Mouse (Mus musculus): ENCODE measurements at regions not wholly inside any gene's neighbourhood (a gene's known extent, or its start where the extent isn't known, plus 50 kb on each side); places are given as distances from the start of the nearest gene placed in this dataset.

- DNase-seq = no peak
Observed at GRCm38 (mm10) chr9:101439856-101440255, 188.3 kb upstream of the Ppp2r3a start.

DNA sequence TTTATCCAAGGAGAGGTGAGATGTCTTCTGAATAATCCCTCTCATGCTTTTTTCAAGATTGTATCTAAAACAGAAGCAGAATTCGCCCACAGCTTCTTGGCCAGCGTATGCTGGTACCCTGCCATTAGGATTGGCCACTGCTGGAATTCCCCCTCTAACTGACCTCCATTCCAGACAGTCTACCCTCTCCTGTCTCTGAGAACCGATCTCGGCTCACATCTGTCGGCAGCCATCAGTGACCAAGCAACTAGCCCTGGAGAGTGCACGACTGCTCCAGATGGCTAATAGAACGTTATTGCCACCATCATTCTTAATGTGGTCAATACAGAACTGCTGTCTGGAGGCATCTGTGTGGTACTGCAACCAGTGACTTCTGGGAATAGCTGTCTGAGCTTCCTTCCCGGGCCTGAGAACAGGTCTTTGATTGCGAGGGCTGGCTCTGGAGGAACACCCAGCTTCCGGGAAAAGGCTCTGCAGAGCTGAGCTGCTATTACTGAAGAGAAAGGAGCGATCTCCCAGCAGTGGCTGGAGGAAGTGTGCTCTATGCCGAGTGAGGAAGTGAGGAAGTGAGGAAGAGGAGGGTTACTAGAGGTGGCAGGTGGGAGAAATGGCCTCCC is 187.1 kb upstream of the Ppp2r3a start:
- DNase-seq = no peak

- DNase-seq = no peak
Observed at GRCm38 (mm10) chr9:101424974-101425670, 173.5 kb upstream of the Ppp2r3a start.

GRCm38 (mm10) chr9:101423041-101423440 is 171.4 kb upstream of the Ppp2r3a start:
- DNase-seq = no peak

DNA sequence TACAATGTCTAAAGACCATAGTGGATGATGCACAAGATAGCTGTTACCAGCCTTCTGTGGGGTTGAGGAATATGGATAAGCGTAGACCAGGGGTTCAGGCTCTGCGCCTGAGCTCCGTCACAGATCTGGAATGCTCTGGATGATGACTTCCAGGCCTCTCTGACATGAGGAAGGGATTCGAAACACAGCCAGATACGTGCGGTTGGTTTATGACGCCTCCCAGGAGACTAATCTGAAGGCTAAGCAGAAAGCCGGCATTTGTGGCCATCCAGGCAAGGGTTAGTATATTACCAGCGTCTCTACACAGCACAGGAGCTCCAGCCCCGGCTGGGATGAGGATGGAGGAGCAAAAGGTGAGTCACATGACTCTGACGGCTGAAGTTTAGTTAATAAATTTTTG is 170.4 kb upstream of the Ppp2r3a start:
- no peak for DNase-seq

GRCm38 (mm10) chr9:101421136-101421535 is 169.5 kb upstream of the Ppp2r3a start:
- no peak for DNase-seq

DNA sequence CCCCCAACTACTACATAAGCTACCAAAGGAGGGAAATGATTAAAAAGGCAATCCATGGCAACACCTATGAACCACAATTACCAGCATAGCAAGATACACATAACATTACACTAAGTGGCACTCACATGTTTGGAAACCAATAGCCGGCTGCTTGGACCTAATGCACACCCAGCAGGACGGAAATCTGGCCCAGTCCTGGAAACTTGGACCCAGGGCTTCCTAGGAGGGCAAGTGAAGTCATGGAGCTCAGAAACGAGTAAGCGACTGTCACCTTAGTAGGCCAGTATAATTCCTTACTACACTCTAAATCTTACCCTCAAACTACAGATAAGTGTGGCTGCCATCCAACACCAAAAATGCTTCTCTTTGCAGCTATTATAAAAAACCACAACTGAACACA is 168.6 kb upstream of the Ppp2r3a start:
- no peak for DNase-seq

- no peak for DNase-seq
Observed at GRCm38 (mm10) chr9:101417660-101418059, 166.1 kb upstream of the Ppp2r3a start.

DNA sequence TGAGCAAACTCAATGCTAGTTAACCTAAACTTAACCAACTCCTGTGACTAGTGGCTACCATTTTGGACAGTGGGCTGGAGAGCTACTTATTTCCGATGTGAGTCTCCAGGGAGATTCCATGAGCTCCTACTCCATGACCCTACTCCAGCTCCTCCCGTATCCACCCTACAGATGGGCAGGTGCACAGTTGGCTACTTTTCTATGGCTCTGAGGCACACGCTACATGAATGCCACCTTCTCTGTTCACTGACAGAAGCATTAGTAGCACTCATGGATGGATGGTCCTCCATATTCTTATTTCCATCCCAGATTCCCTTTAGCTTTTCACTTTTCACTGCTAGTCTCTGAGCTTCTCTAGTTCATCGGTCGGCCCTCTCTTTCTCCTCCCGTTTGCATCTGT is 164.7 kb upstream of the Ppp2r3a start:
- DNase-seq = no peak

- DNase-seq = no peak
Observed at GRCm38 (mm10) chr9:101413071-101413633, 161.6 kb upstream of the Ppp2r3a start.

DNA sequence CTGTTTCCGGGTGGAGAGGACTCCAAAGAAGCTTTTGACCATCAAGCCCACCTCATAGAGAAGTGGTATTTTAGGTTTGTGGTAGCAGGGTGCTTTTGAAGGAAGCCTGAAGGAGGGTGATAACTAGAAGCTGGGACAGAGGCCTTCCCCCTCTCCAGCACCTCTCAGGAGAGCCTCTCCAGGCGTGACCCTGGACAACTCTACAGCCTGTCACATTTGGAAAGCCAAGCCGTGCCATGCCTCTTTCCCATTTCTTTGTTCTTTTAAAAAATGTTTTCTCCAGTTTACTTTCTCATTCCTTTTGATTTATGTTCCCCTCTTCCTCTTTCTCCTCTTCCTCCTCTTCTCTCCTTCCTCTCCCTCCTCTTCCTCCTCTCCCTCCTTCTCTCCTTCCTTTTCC is 160.4 kb upstream of the Ppp2r3a start:
- DNase-seq = no peak

GRCm38 (mm10) chr9:101411532-101411880 is 159.9 kb upstream of the Ppp2r3a start:
- DNase-seq = no peak

- no peak for DNase-seq
Observed at GRCm38 (mm10) chr9:101410783-101411531, 159.4 kb upstream of the Ppp2r3a start.

- no peak for DNase-seq
Observed at GRCm38 (mm10) chr9:101410348-101410747, 158.8 kb upstream of the Ppp2r3a start.

DNA sequence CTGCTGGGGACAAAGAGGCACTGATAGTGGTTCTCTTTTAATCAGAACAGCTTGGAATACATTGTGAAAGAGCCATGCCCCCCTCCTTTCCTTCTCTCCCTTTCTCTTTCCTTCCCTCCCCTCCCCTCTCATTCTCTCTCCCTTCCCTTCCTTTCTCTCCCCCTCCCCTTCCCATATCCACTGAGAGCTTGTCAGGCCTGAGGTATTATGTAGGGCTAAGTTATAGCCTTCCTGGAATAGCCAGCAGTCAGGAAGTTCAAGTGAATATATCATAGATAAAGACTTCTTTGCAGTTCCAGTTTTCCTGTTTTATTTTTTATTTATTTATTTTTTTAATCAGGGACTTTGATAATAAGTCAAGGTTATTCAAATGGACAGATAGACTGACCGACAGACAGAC is 156.5 kb upstream of the Ppp2r3a start:
- no peak for DNase-seq

- DNase-seq = no peak
Observed at GRCm38 (mm10) chr9:101407141-101407540, 155.5 kb upstream of the Ppp2r3a start.

DNA sequence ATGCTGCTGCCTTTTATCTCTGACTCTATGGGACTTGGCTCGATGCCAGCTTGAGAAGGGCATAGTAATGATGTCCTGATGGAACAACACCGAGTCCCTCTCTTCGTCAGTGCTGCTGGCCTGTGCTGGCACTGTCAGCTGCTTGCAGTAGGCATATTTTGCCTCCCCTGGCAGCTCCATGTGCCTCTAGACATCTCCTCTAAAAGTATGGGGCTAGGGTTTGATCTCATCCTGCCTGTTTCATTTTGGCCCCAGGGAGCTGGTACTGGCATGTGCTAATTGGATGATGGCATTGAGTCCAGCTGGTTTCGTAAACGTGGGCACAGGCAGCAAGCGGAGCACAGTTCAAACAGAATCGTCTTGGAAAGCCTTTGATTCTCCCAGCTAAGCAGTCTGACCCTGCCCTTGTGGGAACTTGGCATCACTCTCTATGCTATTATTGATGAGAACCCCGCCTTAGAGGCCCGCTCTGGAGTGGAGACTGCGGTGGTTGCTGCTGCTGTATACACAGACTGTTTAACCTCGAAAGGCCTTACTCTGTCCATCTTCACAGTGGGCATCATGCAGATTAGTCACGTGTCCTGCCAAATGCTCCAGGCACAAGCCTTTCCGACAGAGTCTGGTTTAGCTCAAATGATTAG is 153.0 kb upstream of the Ppp2r3a start:
- DNase-seq = no peak

DNA sequence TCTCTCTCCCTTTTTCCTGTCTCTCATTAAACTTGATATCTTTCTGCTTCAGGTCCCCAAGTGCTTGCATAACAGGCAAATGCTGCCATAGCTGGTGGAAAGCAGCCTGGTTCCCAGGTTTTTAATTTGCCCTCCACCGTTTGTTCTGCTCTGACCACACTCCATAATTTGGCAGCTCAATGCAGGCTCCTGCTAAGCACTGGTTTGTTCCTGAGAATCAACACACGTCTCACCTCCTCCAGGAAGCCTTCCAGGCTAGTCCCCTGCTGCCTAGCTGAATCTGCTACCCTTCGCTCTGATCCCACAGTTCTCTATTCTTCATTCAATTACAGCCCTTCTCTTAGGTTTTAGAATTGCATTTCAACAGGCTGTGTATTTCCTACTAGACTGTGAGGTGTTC is 152.4 kb upstream of the Ppp2r3a start:
- no peak for DNase-seq

- no peak for DNase-seq
Observed at GRCm38 (mm10) chr9:101402544-101403194, 151.1 kb upstream of the Ppp2r3a start.

- DNase-seq = no peak
Observed at GRCm38 (mm10) chr9:101401416-101401815, 149.8 kb upstream of the Ppp2r3a start.

DNA sequence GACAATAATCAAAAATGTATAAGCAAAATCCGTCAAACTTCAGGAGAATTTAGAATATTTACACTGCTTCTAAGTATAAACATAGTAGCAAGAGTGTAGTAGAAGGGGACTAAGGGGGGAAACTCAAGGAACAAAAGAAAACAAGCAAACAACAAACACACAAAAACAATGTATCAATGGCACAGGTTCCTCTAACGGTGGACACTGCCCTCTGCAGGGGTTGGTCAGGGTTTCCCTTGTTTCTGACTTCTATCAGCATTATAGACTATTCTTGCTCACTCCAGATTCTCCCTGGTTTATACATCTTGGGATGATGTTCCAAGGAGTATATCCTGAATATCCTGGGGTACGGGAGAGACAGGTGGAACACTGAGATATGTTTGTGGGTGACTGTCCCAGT is 147.3 kb upstream of the Ppp2r3a start:
- no peak for DNase-seq

- DNase-seq = peak; percentile 3
Observed at GRCm38 (mm10) chr9:101369380-101369779, 117.8 kb upstream of the Ppp2r3a start.

DNA sequence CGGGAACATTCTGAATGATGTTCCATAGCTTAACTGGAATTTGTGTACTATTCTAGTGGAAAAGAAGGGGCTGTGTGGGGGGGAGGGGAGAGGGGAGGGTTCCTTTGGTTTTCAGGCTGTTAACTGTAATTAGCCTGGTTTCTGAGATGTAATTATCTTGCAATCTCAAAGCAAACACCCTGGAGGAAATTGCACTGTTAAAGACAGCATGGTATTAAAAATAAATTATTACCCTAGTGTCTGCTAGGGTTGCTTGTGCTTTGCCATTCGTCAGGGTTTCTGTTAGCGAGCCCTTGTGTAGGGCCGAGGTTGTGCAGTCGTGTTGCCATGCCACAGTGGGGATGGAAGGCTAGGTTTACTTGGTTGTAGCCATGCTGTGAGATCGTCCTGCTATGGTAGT is 105.0 kb upstream of the Ppp2r3a start:
- no peak for DNase-seq
